In the genomic region with DNA sequence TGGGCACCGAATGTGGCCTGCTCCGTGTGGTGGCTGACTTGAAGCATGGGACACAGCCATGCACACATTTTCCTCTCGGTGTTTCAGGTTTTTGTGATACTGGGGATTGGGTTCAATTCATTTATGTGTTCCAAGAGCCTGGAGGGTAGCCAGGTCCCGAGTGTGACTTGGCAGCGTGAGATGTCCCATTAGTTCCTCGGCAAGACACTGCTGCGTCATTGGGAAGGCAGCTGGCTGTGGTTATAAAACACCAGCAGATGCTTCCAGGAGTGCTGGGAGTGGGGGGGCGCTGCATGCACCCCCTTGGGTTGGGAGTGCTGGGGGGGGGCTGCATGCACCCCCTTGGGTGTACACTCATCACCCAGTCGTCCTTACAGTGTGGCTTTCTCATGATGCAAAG, we compare ENCODE assay signal across 10 mouse cellular contexts.
A peak's percentile ranks its signal among the peaks of the same experiment; 100 is the strongest.
DNase-seq lines count a peak whose midpoint lies in the region; ATAC-seq lines count a peak whose summit lies in the region.
"Had no signal": no experiment of that assay in that cellular context is flagged by ENCODE, and none has a peak within 500 bp of the region (broad histone marks: within the 10 kb centered on the region; RNA-seq: fewer than 3 reads in every experiment).

No protein-coding gene starts in this region.

- H3K9me3 ChIP-seq in hindbrain, embryonic 14.5 days (ENCODE audit: control insufficient read depth, low read length) = no peaks in the 10 kb centered on the region
- no peaks in the 10 kb centered on the region for H3K9me3 ChIP-seq in hindbrain, embryonic 16.5 days (ENCODE audit: control insufficient read depth, low read length)
- H3K9me3 ChIP-seq in stomach, embryonic 15.5 days = no peaks in the 10 kb centered on the region
- H3K9me3 ChIP-seq: embryonic facial prominence, embryonic 13.5 days had no signal

- WGBS in hindbrain, embryonic 14.5 days = 53% methylated on average over 9 of the region's 9 CpGs
- WGBS in hindbrain, embryonic 16.5 days = 37% methylated on average over 9 of the region's 9 CpGs
- 61% methylated on average over 9 of the region's 9 CpGs for WGBS in stomach, embryonic 15.5 days

- no peaks in the 10 kb centered on the region for H3K36me3 ChIP-seq in hindbrain, embryonic 14.5 days (replicated peaks; ENCODE audit: control insufficient read depth, insufficient read depth)
- no peaks in the 10 kb centered on the region for H3K36me3 ChIP-seq in hindbrain, embryonic 16.5 days (ENCODE audit: control insufficient read depth, insufficient read depth, low read length)
- H3K36me3 ChIP-seq in stomach, embryonic 15.5 days = no peaks in the 10 kb centered on the region
- H3K36me3 ChIP-seq: embryonic facial prominence, embryonic 13.5 days; G1E had no signal

- H3K27me3 ChIP-seq in hindbrain, embryonic 14.5 days (ENCODE audit: control insufficient read depth, insufficient read depth, low read length) = no peaks in the 10 kb centered on the region
- H3K27me3 ChIP-seq in hindbrain, embryonic 16.5 days (replicated peaks; ENCODE audit: control insufficient read depth, insufficient read depth, low read length) = peaks cover 6% of the 10 kb centered on the region
- no peaks in the 10 kb centered on the region for H3K27me3 ChIP-seq in stomach, embryonic 15.5 days (replicated peaks)
- H3K27me3 ChIP-seq: embryonic facial prominence, embryonic 13.5 days had no signal

- no peak overlapping the region for H3K4me2 ChIP-seq in hindbrain, embryonic 14.5 days (replicated peaks)
- H3K4me2 ChIP-seq in hindbrain, embryonic 16.5 days (ENCODE audit: low read length) = no peak overlapping the region
- no peak overlapping the region for H3K4me2 ChIP-seq in stomach, embryonic 15.5 days
- H3K4me2 ChIP-seq: embryonic facial prominence, embryonic 13.5 days had no signal

- peak; percentile 77 for DNase-seq in hindbrain, embryonic 14.5 days (ENCODE audit: low spot score)
- peak; percentile 59 to 68 for DNase-seq in cerebellum, postnatal 14 days
- peak; percentile 68 to 72 for DNase-seq in heart, postnatal 14 days
- peak; percentile 50 to 69 for DNase-seq in left cerebral cortex, postnatal 25 days (ENCODE audit: low spot score in 2 of 2)
- DNase-seq in natural killer cell, adult 2 months (ENCODE audit: low spot score in 2 of 2) = no peak

- intact Hi-C loops in heart, postnatal 14 days (cut with DNase I) = loop anchor here (5.0 kb wide), 1 partner anchor 185 kb away; the partner anchor contains the start of gene Sulf2
- intact Hi-C loops in left cerebral cortex, postnatal 25 days (cut with DNase I) = loop anchor here (5.0 kb wide), 1 partner anchor 235 kb away; no protein-coding TSS in a partner anchor

- no peak overlapping the region for H3K27ac ChIP-seq in hindbrain, embryonic 14.5 days
- no peak overlapping the region for H3K27ac ChIP-seq in hindbrain, embryonic 16.5 days (ENCODE audit: low read depth, low read length)
- H3K27ac ChIP-seq in stomach, embryonic 15.5 days = peak overlapping the region; percentile 71; the same call in 1 of the 2 replicates
- H3K27ac ChIP-seq: embryonic facial prominence, embryonic 13.5 days had no signal

- no peak overlapping the region for H3K4me3 ChIP-seq in hindbrain, embryonic 14.5 days (replicated peaks; ENCODE audit: low read length)
- no peak overlapping the region for H3K4me3 ChIP-seq in hindbrain, embryonic 16.5 days (ENCODE audit: low read length)
- H3K4me3 ChIP-seq in stomach, embryonic 15.5 days (replicated peaks) = no peak overlapping the region
- H3K4me3 ChIP-seq: embryonic facial prominence, embryonic 13.5 days had no signal

- no peak for ATAC-seq in hindbrain, embryonic 14.5 days (ENCODE audit: low FRiP score)
- ATAC-seq in hindbrain, embryonic 16.5 days = no peak
- no peak for ATAC-seq in stomach, embryonic 15.5 days (ENCODE audit: insufficient read depth, low FRiP score, low read depth)
- no peak for ATAC-seq in activated CD4-positive, CD25-positive, alpha-beta regulatory T cell, adult 4 months

- H3K9ac ChIP-seq in hindbrain, embryonic 14.5 days = no peak overlapping the region
- no peak overlapping the region for H3K9ac ChIP-seq in hindbrain, embryonic 16.5 days (ENCODE audit: low read depth, low read length)
- H3K9ac ChIP-seq in stomach, embryonic 15.5 days = no peak overlapping the region
- H3K9ac ChIP-seq: embryonic facial prominence, embryonic 13.5 days had no signal

- peaks cover 38% of the 10 kb centered on the region for H3K4me1 ChIP-seq in hindbrain, embryonic 14.5 days (replicated peaks; ENCODE audit: control insufficient read depth, insufficient read depth, low read length)
- H3K4me1 ChIP-seq in hindbrain, embryonic 16.5 days (ENCODE audit: control insufficient read depth, insufficient read depth, low read depth, low read length) = peaks cover 20% of the 10 kb centered on the region
- H3K4me1 ChIP-seq in stomach, embryonic 15.5 days = peaks cover 16% of the 10 kb centered on the region

Comparison
In these comparisons a context has a peak if more than half of its experiments do, and no peak if none do; other contexts are left out.
1. DNase-seq: peak in hindbrain, embryonic 14.5 days (single experiment), cerebellum, postnatal 14 days (2 of 2), heart, postnatal 14 days (2 of 2) and left cerebral cortex, postnatal 25 days (2 of 2); none in natural killer cell, adult 2 months (0 of 2).